Mouse (Mus musculus): ENCODE data around the gene Pkd1l2. TPM values are rescaled to one million over a fixed set of nuclear protein-coding genes. Genes with fewer than 3 reads are reported as not detected.

The Pkd1l2 gene
- total and polyA plus RNA-seq, 2 experiments from 2014 or later, result 0.06 TPM; not detected in 1

- no peak for TF ChIP-seq CTCF (IDR thresholded peaks at IDR 0.05; ENCODE audit: low read depth)
- no peak for DNase-seq
- Histone ChIP-seq H3K4me1 (ENCODE audit: insufficient read depth) (no peaks in the 10 kb centered on the region), H3K9me3 (ENCODE audit: low read length) (no peaks in the 10 kb centered on the region), H3K9ac (no peak overlapping the region), H3K27ac (ENCODE audit: low read depth, low read length) (no peak overlapping the region), H3K4me3 (ENCODE audit: low read depth, low read length) (no peak overlapping the region), H3K27me3 (ENCODE audit: insufficient read depth, low read length) (no peaks in the 10 kb centered on the region), H3K36me3 (ENCODE audit: insufficient read depth) (no peaks in the 10 kb centered on the region), H3K4me2 (ENCODE audit: low read depth) (no peak overlapping the region)
- 74% methylated on average over 8 of the region's 8 CpGs for WGBS
- no peak for ATAC-seq
These were observed 3.3 kb upstream of the Pkd1l2 start for GRCm38 (mm10) chr8:117085521-117085920.

- Histone ChIP-seq H3K4me2 (ENCODE audit: low read depth) (no peak overlapping the region), H3K27ac (ENCODE audit: low read depth, low read length) (no peak overlapping the region), H3K36me3 (ENCODE audit: insufficient read depth) (no peaks in the 10 kb centered on the region), H3K4me1 (ENCODE audit: insufficient read depth) (no peaks in the 10 kb centered on the region), H3K9ac (no peak overlapping the region), H3K4me3 (ENCODE audit: low read depth, low read length) (no peak overlapping the region), H3K27me3 (ENCODE audit: insufficient read depth, low read length) (no peaks in the 10 kb centered on the region), H3K9me3 (ENCODE audit: low read length) (no peaks in the 10 kb centered on the region)
- ATAC-seq (no peak), DNase-seq (no peak)
- TF ChIP-seq CTCF (IDR thresholded peaks at IDR 0.05; ENCODE audit: low read depth), result no peak
- 73% methylated on average over 9 of the region's 9 CpGs for whole genome bisulfite sequencing
These were observed 804 bp upstream of the Pkd1l2 start for GRCm38 (mm10) chr8:117082947-117083559.

GRCm38 (mm10) chr8:117079652-117080051 lies 2.6 kb downstream of the Pkd1l2 start:
- no peak for DNase-seq
- Histone ChIP-seq H3K4me1 (ENCODE audit: insufficient read depth) (no peaks in the 10 kb centered on the region), H3K4me3 (ENCODE audit: low read depth, low read length) (no peak overlapping the region), H3K27ac (ENCODE audit: low read depth, low read length) (no peak overlapping the region), H3K27me3 (ENCODE audit: insufficient read depth, low read length) (no peaks in the 10 kb centered on the region), H3K9me3 (ENCODE audit: low read length) (no peaks in the 10 kb centered on the region), H3K36me3 (ENCODE audit: insufficient read depth) (no peaks in the 10 kb centered on the region), H3K9ac (no peak overlapping the region), H3K4me2 (ENCODE audit: low read depth) (no peak overlapping the region)
- TF ChIP-seq CTCF (IDR thresholded peaks at IDR 0.05; ENCODE audit: low read depth), result no peak
- ATAC-seq, result no peak
- WGBS, result 92% methylated on average over 14 of the region's 14 CpGs

GRCm38 (mm10) chr8:117078367-117078926 lies 3.8 kb downstream of the Pkd1l2 start:
- H3K27ac ChIP-seq (ENCODE audit: low read depth, low read length), result no peak overlapping the region
- no peaks in the 10 kb centered on the region for H3K27me3 ChIP-seq (ENCODE audit: insufficient read depth, low read length)
- H3K4me1 ChIP-seq (ENCODE audit: insufficient read depth), result no peaks in the 10 kb centered on the region
- no peak overlapping the region for H3K4me3 ChIP-seq (ENCODE audit: low read depth, low read length)
- ATAC-seq (no peak), DNase-seq (no peak)
- H3K9me3 ChIP-seq (ENCODE audit: low read length), result no peaks in the 10 kb centered on the region
- H3K9ac ChIP-seq, result no peak overlapping the region
- TF ChIP-seq CTCF (IDR thresholded peaks at IDR 0.05; ENCODE audit: low read depth), result no peak
- 83% methylated on average over 7 of the region's 7 CpGs for WGBS
- no peak overlapping the region for H3K4me2 ChIP-seq (ENCODE audit: low read depth)
- no peaks in the 10 kb centered on the region for H3K36me3 ChIP-seq (ENCODE audit: insufficient read depth)

DNA sequence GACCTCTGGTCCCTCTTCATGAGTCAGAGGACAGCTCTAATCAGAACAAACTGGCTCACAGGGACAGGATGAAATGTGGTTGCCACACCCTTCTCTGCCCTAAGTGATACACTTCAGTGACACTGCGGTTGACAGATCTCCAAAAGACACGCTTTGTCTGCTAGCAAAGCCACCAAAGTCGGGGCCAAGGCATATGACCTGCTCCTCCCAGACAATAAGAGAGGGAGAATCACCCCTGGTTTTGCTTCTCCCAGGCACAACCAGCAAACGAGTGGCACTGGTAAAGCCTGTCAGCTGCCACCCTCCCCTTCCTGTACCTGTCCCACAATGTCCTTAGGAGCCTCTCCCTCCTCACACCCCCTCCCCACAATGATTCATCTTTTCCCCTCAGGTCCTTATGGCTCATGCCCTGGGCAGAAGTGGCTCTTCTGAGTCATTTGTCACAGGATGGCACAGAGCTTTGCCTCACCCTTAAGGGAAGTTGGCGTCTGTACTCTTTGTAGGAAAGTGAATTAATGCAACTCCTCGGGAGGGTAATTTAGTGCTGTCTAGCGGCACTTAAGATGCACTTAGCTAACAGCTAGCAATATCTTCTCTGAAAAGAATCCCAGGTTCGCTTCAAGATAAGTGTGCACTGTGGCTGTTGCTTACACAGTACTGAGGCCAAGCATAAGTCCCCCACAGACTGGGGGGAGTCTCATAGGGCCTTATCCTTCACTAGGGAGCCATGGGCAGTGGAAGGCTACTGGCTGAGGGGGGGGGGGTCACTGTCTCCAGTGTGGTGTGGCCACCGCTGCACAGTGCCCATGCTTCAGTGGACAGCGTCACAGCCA lies 7.7 kb downstream of the Pkd1l2 start:
- no peak for TF ChIP-seq CTCF (IDR thresholded peaks at IDR 0.05; ENCODE audit: low read depth)
- Histone ChIP-seq H3K9ac (no peak overlapping the region), H3K27ac (ENCODE audit: low read depth, low read length) (no peak overlapping the region), H3K4me3 (ENCODE audit: low read depth, low read length) (no peak overlapping the region), H3K4me2 (ENCODE audit: low read depth) (no peak overlapping the region), H3K4me1 (ENCODE audit: insufficient read depth) (no peaks in the 10 kb centered on the region), H3K27me3 (ENCODE audit: insufficient read depth, low read length) (no peaks in the 10 kb centered on the region), H3K9me3 (ENCODE audit: low read length) (no peaks in the 10 kb centered on the region), H3K36me3 (ENCODE audit: insufficient read depth) (no peaks in the 10 kb centered on the region)
- WGBS, result 73% methylated on average over 10 of the region's 10 CpGs
- DNase-seq (no peak), ATAC-seq (peak; percentile 40)

DNA sequence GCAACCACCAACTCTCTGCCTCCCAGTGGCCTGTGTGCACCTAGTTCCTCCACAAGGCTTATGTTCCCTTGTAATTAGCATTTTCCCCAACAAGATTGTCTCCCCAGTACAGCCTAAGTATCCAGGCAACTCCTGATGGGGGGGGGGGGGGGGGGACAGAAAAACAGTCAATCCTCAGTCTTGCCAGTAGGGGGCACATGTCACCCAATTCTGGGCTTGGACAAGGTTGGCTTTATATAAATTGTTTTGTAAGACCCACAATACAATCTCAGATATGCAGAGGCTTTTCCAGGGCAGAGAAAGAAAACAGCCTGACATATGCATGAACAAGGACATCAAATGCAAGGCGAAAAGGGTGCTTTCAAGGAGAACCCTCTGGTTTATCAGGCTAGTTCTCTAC lies 12.5 kb downstream of the Pkd1l2 start:
- Histone ChIP-seq H3K4me2 (ENCODE audit: low read depth) (no peak overlapping the region), H3K27me3 (ENCODE audit: insufficient read depth, low read length) (no peaks in the 10 kb centered on the region), H3K27ac (ENCODE audit: low read depth, low read length) (no peak overlapping the region), H3K9ac (no peak overlapping the region), H3K9me3 (ENCODE audit: low read length) (no peaks in the 10 kb centered on the region), H3K4me3 (ENCODE audit: low read depth, low read length) (no peak overlapping the region), H3K4me1 (ENCODE audit: insufficient read depth) (no peaks in the 10 kb centered on the region), H3K36me3 (ENCODE audit: insufficient read depth) (no peaks in the 10 kb centered on the region)
- DNase-seq (peak; percentile 47), ATAC-seq (no peak)
- WGBS, result 81% methylated on average over 1 of the region's 1 CpGs
- TF ChIP-seq CTCF (IDR thresholded peaks at IDR 0.05; ENCODE audit: low read depth), result peak; percentile 51; the same call in 1 of the 2 replicates

DNA sequence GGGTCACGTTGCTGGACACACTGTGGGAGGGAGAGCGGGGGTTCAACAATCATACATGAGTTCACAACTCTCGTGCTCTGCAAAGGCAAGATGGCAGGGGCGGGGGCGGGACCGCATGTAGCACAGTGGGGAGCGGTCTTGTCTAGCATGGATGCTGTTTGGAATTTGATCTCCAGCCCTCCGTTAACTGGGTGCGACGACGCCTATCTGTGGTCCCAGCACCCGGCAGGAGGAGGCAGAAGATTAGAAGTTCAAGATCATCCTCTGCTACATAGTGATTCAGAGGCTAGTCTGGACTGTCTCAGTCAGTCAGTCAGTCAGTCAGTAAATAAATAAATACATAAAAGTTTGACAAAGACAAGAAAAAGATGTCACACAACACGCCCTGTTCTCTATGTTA lies 14.0 kb downstream of the Pkd1l2 start:
- Histone ChIP-seq H3K4me2 (ENCODE audit: low read depth) (no peak overlapping the region), H3K27me3 (ENCODE audit: insufficient read depth, low read length) (no peaks in the 10 kb centered on the region), H3K36me3 (ENCODE audit: insufficient read depth) (no peaks in the 10 kb centered on the region), H3K9ac (no peak overlapping the region), H3K4me1 (ENCODE audit: insufficient read depth) (no peaks in the 10 kb centered on the region), H3K9me3 (ENCODE audit: low read length) (no peaks in the 10 kb centered on the region), H3K4me3 (ENCODE audit: low read depth, low read length) (no peak overlapping the region), H3K27ac (ENCODE audit: low read depth, low read length) (no peak overlapping the region)
- TF ChIP-seq CTCF (IDR thresholded peaks at IDR 0.05; ENCODE audit: low read depth), result no peak
- DNase-seq (no peak), ATAC-seq (no peak)
- 80% methylated on average over 13 of the region's 13 CpGs for WGBS

Data from forebrain, postnatal 0 days (tissue).